Mouse (Mus musculus): ENCODE data around the gene Tmc8. TPM values are rescaled to one million over a fixed set of nuclear protein-coding genes. Genes with fewer than 3 reads are reported as not detected.

Tmc8 gene
- polyA plus RNA-seq, 1 experiment from 2014 or later, result 3.6 TPM

GRCm38 (mm10) chr11:117790286-117790685 lies 8.4 kb downstream of the Tmc8 start:
- WGBS, result 6% methylated on average over 13 of the region's 14 CpGs
- ATAC-seq (replicated peaks; ENCODE audit: low FRiP score, low read depth) (peak; percentile 40), DNase-seq (ENCODE audit: low spot score) (peak; percentile 84)
- Histone ChIP-seq H3K36me3 (ENCODE audit: insufficient read depth, low read length) (no peaks in the 10 kb centered on the region), H3K27ac (no peak overlapping the region), H3K4me3 (replicated peaks; ENCODE audit: low read depth, low read length) (no peak overlapping the region; the same call in 1 of the 2 replicates), H3K9me3 (replicated peaks; ENCODE audit: low read length) (no peaks in the 10 kb centered on the region), H3K27me3 (ENCODE audit: insufficient read depth, low read length) (no peaks in the 10 kb centered on the region), H3K9ac (ENCODE audit: low read depth, low read length) (no peak overlapping the region), H3K4me1 (replicated peaks; ENCODE audit: insufficient read depth, low read length) (0 out of 2 replicates have a peak, but pooled peaks cover 5% of the 10 kb centered on the region), H3K4me2 (ENCODE audit: low read length) (peak overlapping the region; percentile 51)
- TF ChIP-seq CTCF (IDR thresholded peaks at IDR 0.05; ENCODE audit: low read depth), result peak; percentile 77

- H3K27ac ChIP-seq, result peak overlapping the region; percentile 33; the same call in 1 of the 2 replicates
- ATAC-seq (replicated peaks; ENCODE audit: low FRiP score, low read depth), result peak; percentile 79
- H3K4me3 ChIP-seq (replicated peaks; ENCODE audit: low read depth, low read length), result no peak overlapping the region; the same call in 1 of the 2 replicates
- H3K4me1 ChIP-seq (replicated peaks; ENCODE audit: insufficient read depth, low read length), result 0 out of 2 replicates have a peak, but pooled peaks cover 5% of the 10 kb centered on the region
- H3K27me3 ChIP-seq (ENCODE audit: insufficient read depth, low read length), result no peaks in the 10 kb centered on the region
- H3K9ac ChIP-seq (ENCODE audit: low read depth, low read length), result no peak overlapping the region
- H3K9me3 ChIP-seq (replicated peaks; ENCODE audit: low read length), result no peaks in the 10 kb centered on the region
- WGBS, result 35% methylated on average over 23 of the region's 23 CpGs
- peak overlapping the region; percentile 51 for H3K4me2 ChIP-seq (ENCODE audit: low read length)
- DNase-seq (ENCODE audit: low spot score), result peak; percentile 51
- H3K36me3 ChIP-seq (ENCODE audit: insufficient read depth, low read length), result no peaks in the 10 kb centered on the region
- TF ChIP-seq CTCF (IDR thresholded peaks at IDR 0.05; ENCODE audit: low read depth), result peak; percentile 49
Observed at GRCm38 (mm10) chr11:117790703-117791440, 9.0 kb downstream of the Tmc8 start.

- no peak overlapping the region for H3K4me2 ChIP-seq (ENCODE audit: low read length)
- ATAC-seq (replicated peaks; ENCODE audit: low FRiP score, low read depth), result no peak
- H3K4me3 ChIP-seq (replicated peaks; ENCODE audit: low read depth, low read length), result no peak overlapping the region
- no peak overlapping the region for H3K9ac ChIP-seq (ENCODE audit: low read depth, low read length)
- no peak for TF ChIP-seq CTCF (IDR thresholded peaks at IDR 0.05; ENCODE audit: low read depth)
- no peak for DNase-seq (ENCODE audit: low spot score)
- peak overlapping the region; percentile 33; the same call in 1 of the 2 replicates for H3K27ac ChIP-seq
- H3K9me3 ChIP-seq (replicated peaks; ENCODE audit: low read length), result no peaks in the 10 kb centered on the region
- H3K36me3 ChIP-seq (ENCODE audit: insufficient read depth, low read length), result no peaks in the 10 kb centered on the region
- 87% methylated on average over 9 of the region's 9 CpGs for WGBS
- H3K4me1 ChIP-seq (replicated peaks; ENCODE audit: insufficient read depth, low read length), result 0 out of 2 replicates have a peak, but pooled peaks cover 5% of the 10 kb centered on the region
- no peaks in the 10 kb centered on the region for H3K27me3 ChIP-seq (ENCODE audit: insufficient read depth, low read length)
Observed at GRCm38 (mm10) chr11:117791441-117791761, 9.5 kb downstream of the Tmc8 start.

- 0 out of 2 replicates have a peak overlapping the region, but pooled peaks have one; percentile 17 for H3K4me3 ChIP-seq (replicated peaks; ENCODE audit: low read depth, low read length)
- H3K27ac ChIP-seq, result peak overlapping the region; percentile 48; the same call in 1 of the 2 replicates
- H3K9ac ChIP-seq (ENCODE audit: low read depth, low read length), result peak overlapping the region; percentile 51; the same call in 1 of the 2 replicates
- no peaks in the 10 kb centered on the region for H3K27me3 ChIP-seq (ENCODE audit: insufficient read depth, low read length)
- ATAC-seq (replicated peaks; ENCODE audit: low FRiP score, low read depth) (peak; percentile 83), DNase-seq (ENCODE audit: low spot score) (peak; percentile 80)
- H3K4me1 ChIP-seq (replicated peaks; ENCODE audit: insufficient read depth, low read length), result 0 out of 2 replicates have a peak, but pooled peaks cover 5% of the 10 kb centered on the region
- 13% methylated on average over 20 of the region's 22 CpGs for WGBS
- TF ChIP-seq CTCF (IDR thresholded peaks at IDR 0.05; ENCODE audit: low read depth), result peak; percentile 33; the same call in 1 of the 2 replicates
- no peaks in the 10 kb centered on the region for H3K9me3 ChIP-seq (replicated peaks; ENCODE audit: low read length)
- no peaks in the 10 kb centered on the region for H3K36me3 ChIP-seq (ENCODE audit: insufficient read depth, low read length)
- peak overlapping the region; percentile 57 for H3K4me2 ChIP-seq (ENCODE audit: low read length)
Observed at GRCm38 (mm10) chr11:117792281-117792888, 10.5 kb downstream of the Tmc8 start.

- H3K36me3 ChIP-seq (ENCODE audit: insufficient read depth, low read length), result no peaks in the 10 kb centered on the region
- no peaks in the 10 kb centered on the region for H3K9me3 ChIP-seq (replicated peaks; ENCODE audit: low read length)
- ATAC-seq (replicated peaks; ENCODE audit: low FRiP score, low read depth), result no peak
- no peak overlapping the region for H3K27ac ChIP-seq
- no peak overlapping the region for H3K9ac ChIP-seq (ENCODE audit: low read depth, low read length)
- H3K4me1 ChIP-seq (replicated peaks; ENCODE audit: insufficient read depth, low read length), result 0 out of 2 replicates have a peak, but pooled peaks cover 5% of the 10 kb centered on the region
- 64% methylated on average over 4 of the region's 4 CpGs for WGBS
- H3K4me2 ChIP-seq (ENCODE audit: low read length), result no peak overlapping the region
- no peak for DNase-seq (ENCODE audit: low spot score)
- H3K27me3 ChIP-seq (ENCODE audit: insufficient read depth, low read length), result no peaks in the 10 kb centered on the region
- H3K4me3 ChIP-seq (replicated peaks; ENCODE audit: low read depth, low read length), result no peak overlapping the region
- TF ChIP-seq CTCF (IDR thresholded peaks at IDR 0.05; ENCODE audit: low read depth), result no peak
Observed at GRCm38 (mm10) chr11:117794035-117794551, 12.2 kb downstream of the Tmc8 start.

GRCm38 (mm10) chr11:117796954-117797353 lies 15.1 kb downstream of the Tmc8 start:
- H3K27me3 ChIP-seq (ENCODE audit: insufficient read depth, low read length), result no peaks in the 10 kb centered on the region
- no peak for TF ChIP-seq CTCF (IDR thresholded peaks at IDR 0.05; ENCODE audit: low read depth)
- H3K4me1 ChIP-seq (replicated peaks; ENCODE audit: insufficient read depth, low read length), result 0 out of 2 replicates have a peak, but pooled peaks cover 5% of the 10 kb centered on the region
- H3K4me2 ChIP-seq (ENCODE audit: low read length), result no peak overlapping the region
- no peak overlapping the region for H3K27ac ChIP-seq
- 34% methylated on average over 5 of the region's 5 CpGs for WGBS
- ATAC-seq (replicated peaks; ENCODE audit: low FRiP score, low read depth) (no peak), DNase-seq (ENCODE audit: low spot score) (no peak)
- H3K9me3 ChIP-seq (replicated peaks; ENCODE audit: low read length), result no peaks in the 10 kb centered on the region
- no peak overlapping the region for H3K4me3 ChIP-seq (replicated peaks; ENCODE audit: low read depth, low read length)
- no peaks in the 10 kb centered on the region for H3K36me3 ChIP-seq (ENCODE audit: insufficient read depth, low read length)
- H3K9ac ChIP-seq (ENCODE audit: low read depth, low read length), result no peak overlapping the region
